Mouse (Mus musculus): Measurements from ENCODE around the gene Srgap1. TPM values are rescaled to one million over a fixed set of nuclear protein-coding genes. Genes with fewer than 3 reads are reported as not detected.

Srgap1 gene
- polyA plus RNA-seq, 1 experiment from 2014 or later = 7.4 TPM

GRCm38 (mm10) chr10:122012321-122012720 is 34.8 kb downstream of the Srgap1 start:
- WGBS = 74% methylated on average over 6 of the region's 6 CpGs
- H3K4me2 ChIP-seq (replicated peaks; ENCODE audit: low read depth, low read length) = no peak overlapping the region
- no peak overlapping the region for H3K4me3 ChIP-seq (ENCODE audit: low read depth, low read length)
- no peaks in the 10 kb centered on the region for H3K9me3 ChIP-seq (ENCODE audit: low read length)
- no peak overlapping the region for H3K27ac ChIP-seq (ENCODE audit: low read length)
- H3K27me3 ChIP-seq (replicated peaks; ENCODE audit: insufficient read depth, low read length) = no peaks in the 10 kb centered on the region
- H3K36me3 ChIP-seq (ENCODE audit: insufficient read depth, low read length) = no peaks in the 10 kb centered on the region
- no peak for TF ChIP-seq CTCF (IDR thresholded peaks at IDR 0.05)
- no peak for TF ChIP-seq EP300 (IDR thresholded peaks at IDR 0.05)
- no peak overlapping the region for H3K9ac ChIP-seq (replicated peaks; ENCODE audit: low read depth)
- peaks cover 25% of the 10 kb centered on the region; the same call in 1 of the 2 replicates for H3K4me1 ChIP-seq (ENCODE audit: insufficient read depth, low read depth, low read length)
- no peak for DNase-seq (ENCODE audit: low spot score)
- ATAC-seq = no peak

DNA sequence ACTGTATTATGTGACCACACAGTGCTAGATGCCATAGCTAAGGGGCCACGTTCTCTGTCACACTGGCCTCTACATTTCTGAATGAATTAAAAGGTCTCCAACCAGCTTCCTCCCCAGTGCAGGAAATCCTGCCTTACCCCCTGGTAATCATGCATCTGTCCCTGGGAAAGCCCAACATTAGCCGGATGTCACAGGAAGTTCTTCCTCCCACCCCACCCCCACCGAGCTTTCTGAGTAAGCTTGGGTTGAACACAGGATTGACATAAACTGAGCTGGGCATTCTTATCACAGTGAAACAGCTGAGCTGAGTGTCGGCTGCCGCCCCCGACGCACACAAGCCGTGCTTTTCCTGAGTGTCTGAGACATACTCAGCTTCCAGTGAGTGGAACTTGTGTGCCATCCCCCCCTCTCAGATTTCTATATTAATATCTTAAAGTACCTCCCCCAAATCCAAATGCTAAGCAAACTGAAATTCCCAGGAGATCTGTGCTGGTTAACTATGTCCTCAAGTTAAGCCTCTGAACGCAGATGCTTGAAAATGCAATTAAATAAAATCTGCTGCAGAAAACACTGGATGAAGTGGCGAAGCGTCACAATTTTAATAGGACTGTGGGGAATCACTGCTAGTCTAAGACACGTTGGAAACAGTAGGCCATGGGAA is 38.3 kb downstream of the Srgap1 start:
- no peak overlapping the region for H3K4me3 ChIP-seq (ENCODE audit: low read depth, low read length)
- peak; percentile 80 for DNase-seq (ENCODE audit: low spot score)
- no peak for TF ChIP-seq CTCF (IDR thresholded peaks at IDR 0.05)
- TF ChIP-seq EP300 (IDR thresholded peaks at IDR 0.05) = peak; percentile 94
- H3K4me1 ChIP-seq (ENCODE audit: insufficient read depth, low read depth, low read length) = peaks cover 26% of the 10 kb centered on the region; the same call in 1 of the 2 replicates
- H3K36me3 ChIP-seq (ENCODE audit: insufficient read depth, low read length) = no peaks in the 10 kb centered on the region
- H3K4me2 ChIP-seq (replicated peaks; ENCODE audit: low read depth, low read length) = peak overlapping the region; percentile 20; the same call in 1 of the 2 replicates
- 11% methylated on average over 12 of the region's 12 CpGs for WGBS
- no peaks in the 10 kb centered on the region for H3K9me3 ChIP-seq (ENCODE audit: low read length)
- no peak overlapping the region for H3K9ac ChIP-seq (replicated peaks; ENCODE audit: low read depth)
- peak; percentile 90 for ATAC-seq
- no peaks in the 10 kb centered on the region for H3K27me3 ChIP-seq (replicated peaks; ENCODE audit: insufficient read depth, low read length)
- peak overlapping the region; percentile 60 for H3K27ac ChIP-seq (ENCODE audit: low read length)

DNA sequence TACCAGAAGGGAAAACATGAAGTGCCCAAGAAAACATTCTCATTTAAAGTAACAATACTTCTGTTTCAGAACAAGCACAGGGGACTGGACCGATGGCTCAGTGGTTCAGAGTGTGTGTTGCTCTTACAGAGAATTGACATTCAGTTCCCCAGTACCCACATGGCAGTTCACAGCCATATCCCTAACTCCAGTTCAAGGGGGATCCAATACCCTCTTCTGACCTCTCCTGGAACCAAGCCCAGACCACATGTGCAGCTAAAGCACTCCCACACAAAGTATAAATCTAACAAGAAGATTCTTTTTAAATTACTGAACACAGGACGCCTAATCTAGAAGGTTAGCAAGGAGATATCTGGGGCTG is 38.8 kb downstream of the Srgap1 start:
- Histone ChIP-seq H3K27me3 (replicated peaks; ENCODE audit: insufficient read depth, low read length) (no peaks in the 10 kb centered on the region), H3K9me3 (ENCODE audit: low read length) (no peaks in the 10 kb centered on the region), H3K4me2 (replicated peaks; ENCODE audit: low read depth, low read length) (no peak overlapping the region), H3K36me3 (ENCODE audit: insufficient read depth, low read length) (no peaks in the 10 kb centered on the region), H3K9ac (replicated peaks; ENCODE audit: low read depth) (no peak overlapping the region), H3K4me1 (ENCODE audit: insufficient read depth, low read depth, low read length) (peaks cover 26% of the 10 kb centered on the region; the same call in 1 of the 2 replicates), H3K4me3 (ENCODE audit: low read depth, low read length) (no peak overlapping the region), H3K27ac (ENCODE audit: low read length) (peak overlapping the region; percentile 60)
- TF ChIP-seq CTCF (IDR thresholded peaks at IDR 0.05) = no peak
- DNase-seq (ENCODE audit: low spot score) (no peak), ATAC-seq (peak; percentile 11; the same call in 1 of the 2 replicates)
- 25% methylated on average over 2 of the region's 2 CpGs for WGBS

- Histone ChIP-seq H3K27me3 (replicated peaks; ENCODE audit: insufficient read depth, low read length) (no peaks in the 10 kb centered on the region), H3K4me2 (replicated peaks; ENCODE audit: low read depth, low read length) (no peak overlapping the region), H3K36me3 (ENCODE audit: insufficient read depth, low read length) (no peaks in the 10 kb centered on the region), H3K27ac (ENCODE audit: low read length) (peak overlapping the region; percentile 28), H3K4me1 (ENCODE audit: insufficient read depth, low read depth, low read length) (peaks cover 26% of the 10 kb centered on the region; the same call in 1 of the 2 replicates), H3K4me3 (ENCODE audit: low read depth, low read length) (no peak overlapping the region), H3K9me3 (ENCODE audit: low read length) (no peaks in the 10 kb centered on the region), H3K9ac (replicated peaks; ENCODE audit: low read depth) (no peak overlapping the region)
- 35% methylated on average over 5 of the region's 5 CpGs for WGBS
- DNase-seq (ENCODE audit: low spot score) (no peak), ATAC-seq (no peak)
- TF ChIP-seq EP300 (IDR thresholded peaks at IDR 0.05) (no peak), CTCF (IDR thresholded peaks at IDR 0.05) (no peak)
These were observed 40.5 kb downstream of the Srgap1 start for GRCm38 (mm10) chr10:122006606-122007005.

- WGBS = 32% methylated on average over 6 of the region's 6 CpGs
- no peak for TF ChIP-seq CTCF (IDR thresholded peaks at IDR 0.05)
- ATAC-seq (no peak; the same call in 1 of the 2 replicates), DNase-seq (ENCODE audit: low spot score) (no peak)
- no peaks in the 10 kb centered on the region for H3K27me3 ChIP-seq (replicated peaks; ENCODE audit: insufficient read depth, low read length)
- no peaks in the 10 kb centered on the region for H3K9me3 ChIP-seq (ENCODE audit: low read length)
- H3K4me3 ChIP-seq (ENCODE audit: low read depth, low read length) = no peak overlapping the region
- H3K4me2 ChIP-seq (replicated peaks; ENCODE audit: low read depth, low read length) = no peak overlapping the region
- peaks cover 26% of the 10 kb centered on the region; the same call in 1 of the 2 replicates for H3K4me1 ChIP-seq (ENCODE audit: insufficient read depth, low read depth, low read length)
- H3K9ac ChIP-seq (replicated peaks; ENCODE audit: low read depth) = no peak overlapping the region
- no peaks in the 10 kb centered on the region for H3K36me3 ChIP-seq (ENCODE audit: insufficient read depth, low read length)
- H3K27ac ChIP-seq (ENCODE audit: low read length) = no peak overlapping the region
These were observed 41.0 kb downstream of the Srgap1 start for GRCm38 (mm10) chr10:122006151-122006550.

DNA sequence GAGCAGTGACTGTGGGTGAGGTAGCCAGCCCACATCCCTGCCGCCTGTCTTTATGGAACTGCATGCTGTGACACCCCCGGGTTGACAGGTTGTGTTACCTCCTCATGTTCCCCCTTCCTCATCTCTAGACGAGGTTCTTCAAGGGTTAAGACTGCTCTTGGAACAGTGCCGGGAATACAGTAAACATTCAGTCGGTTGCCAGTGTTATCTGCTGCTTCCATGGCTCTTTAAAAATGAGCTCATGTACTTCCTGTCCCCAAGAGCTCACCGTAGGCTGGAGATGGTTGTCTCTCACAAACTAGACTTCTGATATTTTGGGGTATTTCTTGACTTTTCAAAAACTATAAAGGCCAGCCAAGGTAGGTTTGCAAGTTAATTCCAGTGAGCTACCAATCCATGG is 41.6 kb downstream of the Srgap1 start:
- no peaks in the 10 kb centered on the region for H3K9me3 ChIP-seq (ENCODE audit: low read length)
- DNase-seq (ENCODE audit: low spot score) = peak; percentile 72
- no peak overlapping the region for H3K4me2 ChIP-seq (replicated peaks; ENCODE audit: low read depth, low read length)
- H3K4me3 ChIP-seq (ENCODE audit: low read depth, low read length) = no peak overlapping the region
- no peak overlapping the region for H3K27ac ChIP-seq (ENCODE audit: low read length)
- ATAC-seq = peak; percentile 47
- H3K4me1 ChIP-seq (ENCODE audit: insufficient read depth, low read depth, low read length) = peaks cover 24% of the 10 kb centered on the region; the same call in 1 of the 2 replicates
- H3K9ac ChIP-seq (replicated peaks; ENCODE audit: low read depth) = no peak overlapping the region
- H3K36me3 ChIP-seq (ENCODE audit: insufficient read depth, low read length) = no peaks in the 10 kb centered on the region
- peak; percentile 94 for TF ChIP-seq EP300 (IDR thresholded peaks at IDR 0.05)
- no peak for TF ChIP-seq CTCF (IDR thresholded peaks at IDR 0.05)
- H3K27me3 ChIP-seq (replicated peaks; ENCODE audit: insufficient read depth, low read length) = no peaks in the 10 kb centered on the region
- 11% methylated on average over 6 of the region's 6 CpGs for WGBS
